Mouse (Mus musculus): ENCODE measurements around the gene Lrrfip1.

Gene Lrrfip1

DNA sequence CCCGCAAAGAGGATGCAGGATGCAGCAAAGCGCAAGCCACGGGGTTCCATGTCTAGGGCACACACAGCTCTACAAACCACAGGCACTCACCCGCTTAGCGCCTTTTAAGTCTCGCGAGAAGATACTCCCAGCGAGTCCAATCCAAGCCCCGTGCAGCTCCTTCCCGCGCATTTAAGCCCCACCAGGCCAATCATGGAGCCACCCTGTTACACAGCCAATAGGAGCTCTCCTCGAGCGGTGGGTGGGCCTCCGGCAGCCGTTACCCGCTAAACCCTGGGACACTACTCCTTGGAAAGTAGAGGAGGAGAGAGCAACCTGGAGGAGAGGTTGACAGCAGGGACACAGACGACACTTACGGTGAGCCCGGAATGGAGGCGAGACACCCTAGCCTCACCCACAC lies 146.3 kb downstream of the Lrrfip1 start, which contains the start of gene Rbm44:
Gene Rbm44, plus strand, starts transcription at position 277 of the 400 bp plus-strand sequence.
- DNase-seq (ENCODE audit: low read depth) = no peak

DNA sequence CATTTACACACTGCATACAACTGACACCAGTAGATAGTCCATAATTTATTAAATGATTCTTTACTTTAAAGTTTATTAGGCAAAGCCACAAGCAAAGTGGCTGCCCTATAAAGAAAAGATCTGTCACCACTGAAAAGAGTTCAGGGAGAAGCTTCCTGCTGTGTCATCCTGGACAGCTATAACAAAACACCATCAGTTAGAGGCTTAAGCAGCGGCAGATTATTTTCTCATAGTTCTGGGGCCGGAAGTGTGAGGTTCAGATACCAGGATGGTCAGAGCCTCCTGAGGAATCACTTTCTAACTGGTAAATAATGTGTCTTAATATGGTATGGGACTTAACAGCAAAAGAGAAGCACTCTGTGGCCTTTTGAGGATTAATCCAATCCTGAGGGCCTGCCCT lies 153.0 kb downstream of the Lrrfip1 start:
- DNase-seq (ENCODE audit: low read depth) = no peak

GRCm38 (mm10) chr1:91166798-91167197 lies 168.3 kb downstream of the Lrrfip1 start:
- no peak for DNase-seq (ENCODE audit: low read depth)

DNA sequence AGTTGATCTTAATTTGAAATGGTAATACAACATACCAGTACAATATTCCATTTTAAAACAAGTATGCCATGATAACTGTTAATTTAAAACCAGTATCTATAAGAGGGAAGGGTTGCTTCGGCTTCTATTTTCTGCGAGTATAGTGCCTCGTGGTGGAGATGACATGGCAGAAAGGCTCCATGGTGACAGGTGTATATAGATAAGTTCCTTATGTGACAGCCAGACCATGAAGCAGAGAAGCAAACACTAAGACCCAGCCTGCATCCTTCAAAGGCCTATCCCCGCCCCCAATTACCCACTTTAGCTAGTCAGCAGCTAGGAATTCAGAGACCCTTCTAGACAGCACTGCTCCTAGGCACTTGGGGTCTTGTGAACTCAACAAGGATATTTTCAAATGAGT lies 170.6 kb downstream of the Lrrfip1 start:
- no peak for DNase-seq (ENCODE audit: low read depth)

- no peak for DNase-seq (ENCODE audit: low read depth)
Observed at GRCm38 (mm10) chr1:91174796-91175195, 176.3 kb downstream of the Lrrfip1 start.

DNA sequence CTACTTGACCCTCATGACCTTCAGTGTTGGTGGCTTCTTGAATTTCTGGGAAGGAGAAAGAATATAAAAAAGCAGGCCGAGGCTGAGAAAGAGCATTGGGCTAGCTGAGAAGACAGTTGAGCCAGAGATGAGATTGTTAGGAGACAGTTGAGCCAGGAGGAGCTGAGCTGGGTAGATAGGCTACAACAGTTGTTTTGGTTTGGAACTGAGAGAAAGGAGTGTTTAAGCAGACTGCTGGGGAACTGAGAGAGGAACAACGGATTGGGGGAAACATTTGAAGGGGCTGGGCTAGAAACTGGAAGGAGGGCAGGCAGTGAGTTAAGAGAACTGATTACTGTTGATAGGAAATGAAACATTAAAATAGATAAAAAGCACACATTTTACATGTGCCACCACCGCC lies 177.5 kb downstream of the Lrrfip1 start:
- no peak for DNase-seq (ENCODE audit: low read depth)

GRCm38 (mm10) chr1:91176871-91177270 lies 178.3 kb downstream of the Lrrfip1 start:
- no peak for DNase-seq (ENCODE audit: low read depth)

Measured in c-Kit-positive CD71-positive TER-119-negative erythroid progenitor cells, embryonic 14.5 days (primary cell).